Mouse (Mus musculus): Measurements from ENCODE around the gene Krt80. TPM values are rescaled to one million over a fixed set of nuclear protein-coding genes. Genes with fewer than 3 reads are reported as not detected.

Krt80 gene
- polyA plus RNA-seq, 1 experiment from 2014 or later: not detected

GRCm38 (mm10) chr15:101339537-101339936 lies 30.4 kb downstream of the Krt80 start:
- H3K36me3 ChIP-seq (ENCODE audit: control insufficient read depth, insufficient read depth, low read length): no peaks in the 10 kb centered on the region
- ATAC-seq (ENCODE audit: low FRiP score, low TSS enrichment) (peak; percentile 87), DNase-seq (peak; percentile 96)
- H3K27me3 ChIP-seq (ENCODE audit: control insufficient read depth, insufficient read depth, low read length): no peaks in the 10 kb centered on the region
- 0% methylated on average over 2 of the region's 2 CpGs for WGBS
- no peaks in the 10 kb centered on the region for H3K4me1 ChIP-seq (ENCODE audit: control insufficient read depth, insufficient read depth, low read length)
- H3K4me3 ChIP-seq (replicated peaks; ENCODE audit: low read depth, low read length): no peak overlapping the region
- no peak overlapping the region for H3K27ac ChIP-seq (replicated peaks; ENCODE audit: low read depth, low read length)
- no peak overlapping the region for H3K9ac ChIP-seq (replicated peaks; ENCODE audit: low read length)
- H3K9me3 ChIP-seq (ENCODE audit: control insufficient read depth, low read length): no peaks in the 10 kb centered on the region
- no peak overlapping the region for H3K4me2 ChIP-seq (ENCODE audit: low read length)

- no peak for DNase-seq
- no peaks in the 10 kb centered on the region for H3K9me3 ChIP-seq (ENCODE audit: control insufficient read depth, low read length)
- no peak overlapping the region for H3K4me3 ChIP-seq (replicated peaks; ENCODE audit: low read depth, low read length)
- WGBS: 83% methylated on average over 4 of the region's 4 CpGs
- H3K36me3 ChIP-seq (ENCODE audit: control insufficient read depth, insufficient read depth, low read length): no peaks in the 10 kb centered on the region
- no peaks in the 10 kb centered on the region for H3K4me1 ChIP-seq (ENCODE audit: control insufficient read depth, insufficient read depth, low read length)
- no peak overlapping the region for H3K9ac ChIP-seq (replicated peaks; ENCODE audit: low read length)
- ATAC-seq (ENCODE audit: low FRiP score, low TSS enrichment): no peak
- no peaks in the 10 kb centered on the region for H3K27me3 ChIP-seq (ENCODE audit: control insufficient read depth, insufficient read depth, low read length)
- H3K4me2 ChIP-seq (ENCODE audit: low read length): no peak overlapping the region
- H3K27ac ChIP-seq (replicated peaks; ENCODE audit: low read depth, low read length): no peak overlapping the region
These were observed 31.6 kb downstream of the Krt80 start for GRCm38 (mm10) chr15:101338359-101338758.

GRCm38 (mm10) chr15:101336474-101337174 lies 33.3 kb downstream of the Krt80 start:
- no peak for ATAC-seq (ENCODE audit: low FRiP score, low TSS enrichment)
- H3K4me2 ChIP-seq (ENCODE audit: low read length): no peak overlapping the region
- H3K36me3 ChIP-seq (ENCODE audit: control insufficient read depth, insufficient read depth, low read length): no peaks in the 10 kb centered on the region
- DNase-seq: no peak
- H3K27ac ChIP-seq (replicated peaks; ENCODE audit: low read depth, low read length): no peak overlapping the region
- H3K4me3 ChIP-seq (replicated peaks; ENCODE audit: low read depth, low read length): no peak overlapping the region
- H3K9ac ChIP-seq (replicated peaks; ENCODE audit: low read length): no peak overlapping the region
- WGBS: 52% methylated on average over 24 of the region's 24 CpGs
- H3K9me3 ChIP-seq (ENCODE audit: control insufficient read depth, low read length): no peaks in the 10 kb centered on the region
- H3K4me1 ChIP-seq (ENCODE audit: control insufficient read depth, insufficient read depth, low read length): no peaks in the 10 kb centered on the region
- H3K27me3 ChIP-seq (ENCODE audit: control insufficient read depth, insufficient read depth, low read length): no peaks in the 10 kb centered on the region

GRCm38 (mm10) chr15:101333648-101334047 lies 36.3 kb downstream of the Krt80 start:
- Histone ChIP-seq H3K27me3 (ENCODE audit: control insufficient read depth, insufficient read depth, low read length) (no peaks in the 10 kb centered on the region), H3K4me3 (replicated peaks; ENCODE audit: low read depth, low read length) (no peak overlapping the region), H3K9ac (replicated peaks; ENCODE audit: low read length) (no peak overlapping the region), H3K27ac (replicated peaks; ENCODE audit: low read depth, low read length) (no peak overlapping the region), H3K4me2 (ENCODE audit: low read length) (no peak overlapping the region), H3K4me1 (ENCODE audit: control insufficient read depth, insufficient read depth, low read length) (no peaks in the 10 kb centered on the region), H3K9me3 (ENCODE audit: control insufficient read depth, low read length) (no peaks in the 10 kb centered on the region), H3K36me3 (ENCODE audit: control insufficient read depth, insufficient read depth, low read length) (no peaks in the 10 kb centered on the region)
- 63% methylated on average over 4 of the region's 4 CpGs for WGBS
- no peak for ATAC-seq (ENCODE audit: low FRiP score, low TSS enrichment)
- DNase-seq: no peak

- Histone ChIP-seq H3K4me3 (replicated peaks; ENCODE audit: low read depth, low read length) (no peak overlapping the region), H3K4me1 (ENCODE audit: control insufficient read depth, insufficient read depth, low read length) (no peaks in the 10 kb centered on the region), H3K9me3 (ENCODE audit: control insufficient read depth, low read length) (no peaks in the 10 kb centered on the region), H3K4me2 (ENCODE audit: low read length) (no peak overlapping the region), H3K9ac (replicated peaks; ENCODE audit: low read length) (no peak overlapping the region), H3K27me3 (ENCODE audit: control insufficient read depth, insufficient read depth, low read length) (no peaks in the 10 kb centered on the region), H3K27ac (replicated peaks; ENCODE audit: low read depth, low read length) (no peak overlapping the region), H3K36me3 (ENCODE audit: control insufficient read depth, insufficient read depth, low read length) (no peaks in the 10 kb centered on the region)
- 56% methylated on average over 1 of the region's 1 CpGs for WGBS
- no peak for ATAC-seq (ENCODE audit: low FRiP score, low TSS enrichment)
- no peak for DNase-seq
These were observed 36.8 kb downstream of the Krt80 start for GRCm38 (mm10) chr15:101333165-101333564.

GRCm38 (mm10) chr15:101332370-101332769 lies 37.6 kb downstream of the Krt80 start:
- WGBS: 69% methylated on average over 4 of the region's 4 CpGs
- Histone ChIP-seq H3K9me3 (ENCODE audit: control insufficient read depth, low read length) (no peaks in the 10 kb centered on the region), H3K27ac (replicated peaks; ENCODE audit: low read depth, low read length) (no peak overlapping the region), H3K9ac (replicated peaks; ENCODE audit: low read length) (no peak overlapping the region), H3K36me3 (ENCODE audit: control insufficient read depth, insufficient read depth, low read length) (no peaks in the 10 kb centered on the region), H3K4me1 (ENCODE audit: control insufficient read depth, insufficient read depth, low read length) (no peaks in the 10 kb centered on the region), H3K4me3 (replicated peaks; ENCODE audit: low read depth, low read length) (no peak overlapping the region), H3K4me2 (ENCODE audit: low read length) (no peak overlapping the region), H3K27me3 (ENCODE audit: control insufficient read depth, insufficient read depth, low read length) (no peaks in the 10 kb centered on the region)
- ATAC-seq (ENCODE audit: low FRiP score, low TSS enrichment) (no peak), DNase-seq (no peak)

- H3K4me3 ChIP-seq (replicated peaks; ENCODE audit: low read depth, low read length): no peak overlapping the region
- H3K9ac ChIP-seq (replicated peaks; ENCODE audit: low read length): no peak overlapping the region
- H3K27ac ChIP-seq (replicated peaks; ENCODE audit: low read depth, low read length): no peak overlapping the region
- no peaks in the 10 kb centered on the region for H3K4me1 ChIP-seq (ENCODE audit: control insufficient read depth, insufficient read depth, low read length)
- no peaks in the 10 kb centered on the region for H3K27me3 ChIP-seq (ENCODE audit: control insufficient read depth, insufficient read depth, low read length)
- WGBS: 84% methylated on average over 4 of the region's 4 CpGs
- H3K4me2 ChIP-seq (ENCODE audit: low read length): no peak overlapping the region
- H3K36me3 ChIP-seq (ENCODE audit: control insufficient read depth, insufficient read depth, low read length): no peaks in the 10 kb centered on the region
- DNase-seq (no peak), ATAC-seq (ENCODE audit: low FRiP score, low TSS enrichment) (no peak)
- H3K9me3 ChIP-seq (ENCODE audit: control insufficient read depth, low read length): no peaks in the 10 kb centered on the region
These were observed 38.9 kb downstream of the Krt80 start for GRCm38 (mm10) chr15:101331090-101331489.

GRCm38 (mm10) chr15:101329564-101329892 lies 40.4 kb downstream of the Krt80 start:
- no peak for ATAC-seq (ENCODE audit: low FRiP score, low TSS enrichment)
- Histone ChIP-seq H3K9me3 (ENCODE audit: control insufficient read depth, low read length) (no peaks in the 10 kb centered on the region), H3K27ac (replicated peaks; ENCODE audit: low read depth, low read length) (no peak overlapping the region), H3K4me2 (ENCODE audit: low read length) (no peak overlapping the region), H3K4me3 (replicated peaks; ENCODE audit: low read depth, low read length) (no peak overlapping the region), H3K27me3 (ENCODE audit: control insufficient read depth, insufficient read depth, low read length) (no peaks in the 10 kb centered on the region), H3K4me1 (ENCODE audit: control insufficient read depth, insufficient read depth, low read length) (no peaks in the 10 kb centered on the region), H3K9ac (replicated peaks; ENCODE audit: low read length) (no peak overlapping the region), H3K36me3 (ENCODE audit: control insufficient read depth, insufficient read depth, low read length) (no peaks in the 10 kb centered on the region)
- WGBS: 53% methylated on average over 3 of the region's 3 CpGs
- DNase-seq: no peak

GRCm38 (mm10) chr15:101328876-101329563 lies 40.9 kb downstream of the Krt80 start:
- Histone ChIP-seq H3K36me3 (ENCODE audit: control insufficient read depth, insufficient read depth, low read length) (no peaks in the 10 kb centered on the region), H3K4me1 (ENCODE audit: control insufficient read depth, insufficient read depth, low read length) (no peaks in the 10 kb centered on the region), H3K27ac (replicated peaks; ENCODE audit: low read depth, low read length) (no peak overlapping the region), H3K27me3 (ENCODE audit: control insufficient read depth, insufficient read depth, low read length) (no peaks in the 10 kb centered on the region), H3K4me2 (ENCODE audit: low read length) (no peak overlapping the region), H3K9ac (replicated peaks; ENCODE audit: low read length) (no peak overlapping the region), H3K9me3 (ENCODE audit: control insufficient read depth, low read length) (no peaks in the 10 kb centered on the region), H3K4me3 (replicated peaks; ENCODE audit: low read depth, low read length) (no peak overlapping the region)
- no peak for DNase-seq
- no peak for ATAC-seq (ENCODE audit: low FRiP score, low TSS enrichment)
- 50% methylated on average over 3 of the region's 3 CpGs for WGBS
